Mouse (Mus musculus) ovary, postnatal 14 days (tissue): ENCODE measurements around the gene Dmac1.
A peak's percentile ranks its signal among the peaks of the same experiment; 100 is the strongest.
"Not testable (repeated sequence)": the region's sequence is repeated elsewhere in the genome, so short reads cannot be mapped to it uniquely, and the experiment has no call there.

Source experiments
- DNase-seq: peaks from one replicate; pipeline ENCODE4 v3.0.0; 2022; ENCODE audit warnings: low spot score

The Dmac1 gene

DNA sequence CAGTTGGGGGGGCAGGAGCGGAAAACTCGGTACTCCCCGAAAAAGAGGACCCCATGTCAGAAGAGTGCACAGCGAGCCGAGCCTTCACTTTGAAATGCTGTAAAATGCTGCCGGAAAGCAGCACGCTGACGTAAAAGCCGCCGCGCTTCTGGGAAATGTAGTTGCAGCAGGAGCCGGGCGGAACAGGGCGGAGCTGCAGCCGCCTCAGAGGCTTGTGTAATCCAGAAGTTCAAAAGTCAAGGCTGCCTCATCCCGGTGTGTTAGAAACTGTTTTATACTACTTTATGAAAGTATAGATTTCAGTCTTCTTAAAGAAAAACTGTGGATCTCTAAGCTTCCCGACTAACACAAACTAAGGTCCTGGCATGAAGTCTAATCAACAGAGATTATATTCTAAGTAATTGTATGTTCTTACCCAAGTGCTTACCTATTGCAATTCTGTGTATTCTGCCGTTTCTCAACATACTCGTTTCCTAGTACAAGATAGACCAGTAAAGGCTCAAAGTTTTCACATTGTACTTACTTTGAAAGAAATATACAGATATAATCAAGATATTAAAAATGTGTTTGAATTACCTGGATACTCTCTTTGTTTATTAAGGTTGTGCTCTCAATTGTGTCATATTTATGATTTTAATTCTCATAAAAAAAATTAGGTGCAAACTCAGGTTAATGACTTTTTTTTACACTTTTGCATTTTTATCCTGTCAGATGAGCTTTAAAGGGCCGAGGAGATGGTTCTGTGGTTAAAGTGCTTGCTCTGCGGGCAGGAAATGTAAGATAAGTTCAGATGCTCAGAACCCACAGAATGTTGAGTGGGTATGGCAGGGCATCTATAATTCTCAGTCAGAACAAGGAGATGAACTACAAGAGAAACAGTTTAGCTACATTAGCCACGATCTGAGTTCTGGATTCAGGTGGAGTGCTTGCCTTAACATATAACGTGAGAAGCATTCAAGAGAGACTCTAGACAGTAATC is at the start of gene Dmac1:
Gene Dmac1 (minus strand): TSS at position 109 of the 979 bp plus-strand sequence.
- DNase-seq, result peak; percentile 92

DNA sequence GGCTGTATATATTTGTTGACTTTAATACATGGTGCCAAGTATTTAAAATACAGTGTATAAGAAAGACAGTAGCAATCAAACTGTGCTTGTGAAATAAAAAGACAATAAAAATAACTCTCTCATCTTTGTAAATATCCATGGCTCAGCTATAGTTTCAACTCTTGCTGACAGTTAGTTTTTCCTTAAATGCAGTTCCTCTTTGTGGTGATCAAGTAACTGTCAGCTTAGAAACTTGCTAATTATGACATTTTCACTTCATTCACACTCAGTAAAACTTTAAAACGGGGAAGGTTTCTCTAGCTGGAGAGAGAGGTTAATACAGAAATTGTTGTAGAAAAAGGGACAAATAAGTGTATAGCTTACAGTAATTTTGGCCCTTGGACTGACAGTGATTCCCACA is 37.3 kb upstream of the Dmac1 start:
- DNase-seq, result no peak

DNA sequence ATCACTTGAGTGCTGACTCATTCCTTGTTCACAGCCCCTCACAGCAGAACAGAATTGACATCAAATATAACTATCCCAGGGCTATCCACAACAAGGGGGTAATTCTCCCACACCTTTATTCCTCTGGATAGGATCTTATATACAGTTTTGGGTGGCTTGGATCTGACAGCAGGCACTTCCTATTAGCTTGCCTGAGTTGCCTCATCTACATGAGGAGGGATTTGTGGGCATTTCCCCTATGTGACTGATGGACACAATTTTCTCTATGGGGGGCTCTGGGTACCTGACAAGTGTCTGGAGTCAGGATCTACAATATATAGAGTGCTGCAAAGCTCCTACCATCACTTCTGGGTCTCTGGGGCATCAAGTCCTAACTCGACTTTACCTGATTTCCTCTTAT is 36.9 kb upstream of the Dmac1 start:
- no peak for DNase-seq

DNA sequence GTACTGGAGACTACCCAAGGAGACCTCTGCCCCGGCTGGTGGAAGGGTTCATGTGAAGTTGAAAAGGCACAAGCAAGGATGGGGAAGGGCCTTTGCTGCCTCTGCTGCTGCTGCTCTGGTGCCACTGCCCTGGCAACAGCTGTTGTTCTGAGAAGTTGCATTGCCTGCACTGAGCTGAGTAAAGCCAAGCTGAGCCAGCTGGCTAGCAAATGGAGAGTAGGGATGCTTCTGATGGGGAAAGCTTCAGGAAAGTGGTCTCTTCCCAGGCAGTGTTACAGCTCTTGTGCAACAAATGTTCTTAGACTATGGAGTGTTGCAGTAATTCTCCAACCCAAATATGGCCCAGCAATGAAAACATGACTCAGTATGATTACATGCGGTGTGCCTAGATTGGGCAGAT is 33.8 kb upstream of the Dmac1 start:
- no peak for DNase-seq

DNA sequence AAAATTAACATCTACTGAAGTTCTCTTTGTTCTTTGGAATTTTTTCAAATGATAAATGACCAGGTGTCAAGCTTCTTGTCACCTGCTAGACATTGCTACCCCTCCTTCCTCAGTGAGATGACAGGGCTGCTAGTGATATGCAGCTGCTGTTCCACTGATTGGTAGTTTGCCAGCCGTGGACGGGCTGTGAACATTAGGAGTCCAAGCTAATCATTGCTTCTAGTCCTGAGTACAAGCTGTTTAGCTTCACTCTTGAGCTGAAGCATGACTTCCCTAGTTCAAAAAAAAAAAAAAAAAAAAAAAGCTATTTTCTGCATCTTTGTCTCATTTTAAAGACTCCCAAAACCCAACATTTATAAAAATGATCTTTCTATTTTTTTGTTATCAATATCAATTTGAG is 33.2 kb upstream of the Dmac1 start:
- DNase-seq, result no peak

DNA sequence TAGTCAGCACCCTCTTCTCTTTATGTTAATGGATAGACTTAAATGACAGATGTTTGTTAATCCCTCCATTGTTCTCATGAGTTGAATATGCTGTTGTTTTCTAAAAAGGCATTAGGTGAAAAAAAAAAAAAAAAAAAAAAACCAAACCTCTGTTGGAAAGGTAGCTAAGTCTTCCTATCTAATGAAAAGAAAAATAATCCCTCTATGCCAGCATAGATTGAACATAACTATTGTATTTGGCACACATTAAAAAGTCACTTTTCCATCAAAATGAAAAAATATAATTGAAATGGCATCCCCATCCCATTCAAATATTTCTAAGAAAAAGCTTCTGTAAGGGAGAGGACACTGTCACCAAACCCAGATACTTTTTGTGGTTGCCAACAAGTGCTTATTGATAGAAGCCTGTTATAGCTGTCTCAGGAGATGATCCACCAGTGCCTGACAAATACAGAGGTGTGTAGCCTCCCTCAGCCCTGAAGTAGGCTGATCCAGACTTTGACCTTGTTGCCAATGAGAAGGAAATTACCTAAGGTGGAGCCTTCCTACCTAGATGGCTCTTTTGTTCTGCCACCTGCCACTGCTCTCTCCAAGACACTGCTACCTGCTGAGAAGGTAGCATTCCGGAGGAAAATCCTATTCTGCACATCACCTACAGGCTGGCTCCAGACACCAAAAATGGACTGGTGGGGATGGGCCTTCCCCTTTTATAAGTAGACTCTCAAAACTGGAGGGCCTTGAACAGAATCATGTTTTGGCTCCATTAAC is 22.3 kb upstream of the Dmac1 start:
- DNase-seq, result no peak

DNA sequence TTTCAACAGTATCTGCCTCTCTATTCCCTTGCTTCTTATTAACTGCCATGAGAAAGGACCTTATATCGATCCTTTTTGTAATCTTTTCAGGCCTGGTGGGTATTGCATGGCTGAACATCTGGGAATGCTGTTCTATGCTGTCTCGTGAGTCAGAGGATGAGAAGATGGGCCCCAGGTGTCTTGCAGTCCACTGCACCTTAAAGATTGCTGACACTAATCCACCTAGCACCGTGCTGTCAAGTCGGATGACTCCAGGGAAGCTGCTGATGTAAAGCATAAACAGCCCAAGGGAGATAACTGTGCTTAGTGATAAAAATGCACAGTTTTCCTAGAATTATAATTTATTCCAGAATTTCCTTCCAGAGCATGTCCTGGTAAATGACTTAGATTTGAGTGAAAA is 14.2 kb upstream of the Dmac1 start:
- DNase-seq, result no peak

DNA sequence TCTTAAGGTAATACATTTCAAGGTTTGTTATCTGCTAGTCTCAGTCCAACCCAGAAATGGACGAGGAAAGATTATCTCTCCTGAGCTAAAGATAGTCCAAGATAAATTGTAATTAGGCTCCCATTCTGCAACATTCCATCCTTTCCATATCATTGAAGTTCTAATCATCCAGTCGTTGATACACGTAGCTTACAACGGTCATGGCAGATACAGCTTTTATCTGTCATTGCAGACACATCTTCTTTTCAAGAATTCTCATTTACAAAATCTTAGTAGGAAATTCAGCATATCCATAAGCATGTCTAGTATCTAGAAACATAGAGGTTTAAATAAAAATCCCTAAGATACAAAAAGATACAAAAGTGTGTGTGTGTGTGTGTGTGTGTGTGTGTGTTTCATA is 13.0 kb upstream of the Dmac1 start:
- no peak for DNase-seq

DNA sequence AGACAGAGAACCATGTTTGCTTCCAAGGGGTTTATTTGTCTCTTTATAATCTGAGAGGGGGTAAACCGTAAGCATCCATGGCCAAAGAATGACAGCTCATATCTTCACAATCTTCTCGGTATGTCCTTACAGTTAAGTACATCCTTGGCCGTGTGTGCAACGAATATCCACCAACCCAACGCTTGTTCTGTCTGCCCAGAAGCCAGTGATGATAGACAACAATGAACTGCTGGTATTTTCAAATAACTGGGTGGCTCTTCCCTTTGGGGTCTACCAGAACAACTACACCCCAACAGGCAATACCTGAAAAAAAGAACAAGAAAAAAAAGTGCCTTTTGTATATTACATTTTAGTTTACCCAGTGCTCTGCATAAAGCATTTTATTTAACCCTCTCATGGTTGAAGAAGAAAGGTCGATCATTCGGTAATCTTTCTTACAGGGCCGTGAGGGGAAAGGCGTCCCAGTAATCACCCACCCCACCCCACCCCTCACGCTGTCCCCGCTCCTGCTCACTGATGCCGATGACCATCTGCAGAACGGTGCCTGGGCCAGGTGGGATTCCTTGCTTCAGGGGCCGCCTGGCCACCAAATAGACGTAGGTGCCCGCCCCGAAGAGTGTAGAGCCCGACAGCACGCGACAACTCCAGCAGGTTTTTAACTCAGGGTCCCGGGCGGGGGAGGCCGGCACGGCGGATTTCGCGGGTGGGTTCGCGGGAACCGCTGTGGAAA is 473 bp downstream of the Dmac1 start:
- no peak for DNase-seq

DNA sequence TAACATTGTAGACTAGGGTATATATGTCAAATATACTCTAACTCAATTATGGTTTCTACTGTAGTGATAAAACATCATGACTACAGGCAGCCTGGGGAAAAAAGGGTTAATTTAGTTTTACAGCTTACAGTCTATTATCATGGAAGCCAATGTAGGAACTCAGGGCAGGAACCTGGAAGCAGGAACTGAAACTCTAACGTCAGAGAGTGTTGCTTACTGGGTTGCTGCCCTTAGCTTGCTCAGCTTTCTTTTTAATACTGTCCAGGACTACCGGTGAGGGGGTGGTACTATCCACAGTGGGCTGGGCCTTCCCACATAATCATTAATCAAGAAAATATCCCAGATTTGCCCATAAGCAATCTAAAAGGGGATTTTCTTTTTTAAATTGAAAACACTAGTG is 2.4 kb downstream of the Dmac1 start:
- DNase-seq, result no peak

DNA sequence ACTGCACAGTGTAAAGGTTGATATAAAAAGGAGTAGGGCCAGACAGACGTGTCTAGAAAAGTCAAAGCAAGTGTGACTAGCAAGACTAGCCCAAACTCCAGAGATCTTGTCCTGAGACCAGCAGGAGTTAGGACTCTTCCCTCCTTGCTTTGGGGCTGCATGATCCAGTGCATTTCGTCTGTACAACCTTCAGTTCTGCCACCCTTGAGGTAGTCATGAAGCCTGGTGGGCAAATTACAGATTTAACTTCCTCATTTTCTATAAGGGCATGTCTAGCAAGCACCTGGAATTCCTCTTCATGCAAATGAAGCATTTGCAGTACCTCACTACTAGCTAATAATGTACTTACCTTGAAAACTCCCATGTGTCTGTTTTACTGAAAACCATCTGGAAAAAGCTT is 10.2 kb downstream of the Dmac1 start:
- no peak for DNase-seq

DNA sequence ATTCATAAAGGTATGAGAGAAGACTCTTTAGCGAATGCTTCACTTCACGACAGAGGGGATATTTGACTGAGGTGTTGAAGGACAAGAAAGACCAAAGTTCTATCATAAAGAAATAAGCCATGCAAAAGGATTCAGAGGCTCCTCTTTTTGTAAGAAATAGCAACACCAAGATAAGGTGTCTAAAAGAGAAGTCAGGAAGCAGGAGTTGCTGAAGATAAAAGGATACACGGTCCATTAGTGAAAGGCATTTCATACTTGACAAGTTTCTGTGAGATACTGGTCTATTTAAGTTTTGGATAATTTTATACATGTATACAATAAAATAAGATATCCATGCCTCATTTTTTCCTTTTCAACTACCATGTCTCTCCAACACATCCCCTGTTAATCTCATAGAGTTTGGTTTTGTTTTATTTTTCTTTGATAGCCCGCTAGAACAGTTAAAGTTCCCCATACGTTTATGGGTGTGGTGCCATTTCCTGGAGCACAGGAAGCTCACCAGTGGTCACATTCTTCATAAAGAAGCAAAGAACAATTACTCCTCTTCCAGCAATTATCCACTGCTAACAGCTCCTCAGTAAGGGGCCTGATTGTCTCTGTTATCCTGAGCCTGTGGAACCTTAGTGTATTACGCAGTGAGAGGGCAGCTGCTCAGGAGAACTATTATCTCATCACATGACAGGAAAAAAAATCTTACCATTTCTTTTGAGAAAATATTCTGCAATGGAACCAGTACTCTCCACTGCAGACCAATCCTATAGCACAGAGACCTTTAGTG is 11.1 kb downstream of the Dmac1 start:
- no peak for DNase-seq

DNA sequence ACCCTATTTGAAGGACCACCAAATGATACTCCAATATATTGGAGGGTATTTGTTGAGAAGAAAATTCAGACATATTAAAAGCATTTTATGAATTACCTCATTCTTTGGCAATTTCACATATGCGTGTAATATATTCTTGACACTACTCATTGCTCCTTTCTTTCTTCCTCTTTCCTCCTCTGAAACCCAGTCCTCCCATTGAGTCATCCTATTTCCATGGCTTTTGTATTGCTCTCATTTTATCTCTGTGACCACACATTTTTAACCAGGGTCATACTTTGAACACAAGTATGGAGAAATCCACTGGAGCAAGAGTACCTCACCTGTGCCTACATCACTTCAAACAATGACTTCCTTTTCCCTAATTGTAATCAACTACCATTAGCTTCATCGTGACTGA is 13.9 kb downstream of the Dmac1 start:
- DNase-seq, result no peak

DNA sequence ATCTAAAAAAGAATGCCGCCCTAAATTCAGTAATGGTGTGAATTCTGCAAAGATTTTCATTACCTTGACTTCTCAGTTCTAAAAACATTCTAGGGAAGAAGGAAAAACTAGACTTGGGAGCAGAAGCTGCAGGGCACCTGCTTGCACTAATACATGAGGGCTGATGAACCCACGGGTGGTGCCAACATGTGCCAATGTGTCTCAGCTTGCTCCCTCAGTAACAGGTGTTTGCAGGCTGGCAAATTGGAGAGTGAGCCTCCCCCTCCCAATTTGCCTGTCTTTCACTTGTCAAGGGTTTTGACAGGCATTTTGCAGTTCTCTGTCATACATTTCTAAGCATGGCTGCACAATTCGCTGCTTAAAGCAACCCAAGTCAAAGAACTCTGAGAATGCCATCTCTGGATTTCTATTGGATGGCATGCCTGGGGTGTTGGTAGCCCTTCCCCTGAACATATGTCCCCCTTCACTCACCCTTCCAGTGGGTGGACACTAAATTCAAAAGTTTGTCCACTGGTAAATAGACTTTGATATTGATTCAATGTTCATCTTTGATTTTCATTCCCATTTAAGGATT is 14.5 kb downstream of the Dmac1 start:
- no peak for DNase-seq

DNA sequence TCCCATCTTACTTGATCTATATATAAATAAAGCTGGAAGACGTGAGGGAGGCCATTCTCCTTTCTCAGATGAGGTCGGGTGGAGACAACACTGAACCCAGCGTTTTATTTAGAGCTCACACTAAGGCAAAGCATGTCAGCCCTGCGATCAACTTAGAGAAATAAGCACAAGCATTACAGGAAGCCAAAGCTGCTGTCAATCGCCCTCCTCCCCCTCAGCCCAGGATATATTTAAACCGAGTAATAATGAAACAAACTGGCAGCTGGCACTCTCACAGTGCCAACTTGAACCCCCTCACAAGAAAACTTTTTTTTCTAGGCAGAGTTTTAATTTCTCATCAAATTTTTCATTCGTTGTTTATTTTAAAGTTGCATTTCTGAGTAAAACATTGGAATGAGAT is 15.7 kb downstream of the Dmac1 start:
- no peak for DNase-seq

DNA sequence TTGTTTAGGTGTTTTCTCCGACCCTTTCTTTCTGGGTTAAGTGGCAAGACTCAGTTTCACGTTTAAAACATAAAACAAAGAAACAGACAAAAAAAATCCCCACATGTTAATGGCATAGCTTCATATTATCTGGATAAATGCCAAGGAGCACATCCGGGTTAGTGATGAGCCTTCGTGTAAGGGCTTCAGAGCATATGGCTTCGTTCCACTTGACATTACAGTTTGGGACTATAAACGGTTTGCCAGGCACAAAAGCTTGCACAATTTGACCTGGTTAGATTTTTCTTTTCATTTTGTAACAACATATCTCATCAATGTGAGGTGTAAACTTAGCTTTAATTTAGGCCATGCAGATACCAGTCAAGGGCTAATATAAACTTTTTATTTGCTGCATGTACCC is 17.9 kb downstream of the Dmac1 start:
- no peak for DNase-seq

DNA sequence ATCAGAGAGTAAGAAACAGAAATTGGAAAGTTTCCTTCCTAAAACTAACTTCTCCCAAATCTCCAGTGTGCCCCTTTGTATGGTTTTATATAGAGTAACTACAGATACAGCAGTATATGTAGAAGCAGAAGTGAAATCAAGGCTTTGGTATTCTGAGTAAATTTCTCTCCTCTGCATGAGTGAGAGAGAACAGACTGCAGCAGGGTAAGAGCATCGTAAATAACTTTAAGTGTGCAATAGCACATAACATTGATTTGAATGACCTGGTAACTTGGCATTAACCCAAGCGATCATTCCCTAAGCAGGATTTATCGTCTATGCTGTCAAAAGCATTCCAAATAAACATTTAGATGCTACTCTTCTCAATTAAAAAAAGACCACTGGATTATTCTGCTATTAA is 18.7 kb downstream of the Dmac1 start:
- DNase-seq, result no peak

DNA sequence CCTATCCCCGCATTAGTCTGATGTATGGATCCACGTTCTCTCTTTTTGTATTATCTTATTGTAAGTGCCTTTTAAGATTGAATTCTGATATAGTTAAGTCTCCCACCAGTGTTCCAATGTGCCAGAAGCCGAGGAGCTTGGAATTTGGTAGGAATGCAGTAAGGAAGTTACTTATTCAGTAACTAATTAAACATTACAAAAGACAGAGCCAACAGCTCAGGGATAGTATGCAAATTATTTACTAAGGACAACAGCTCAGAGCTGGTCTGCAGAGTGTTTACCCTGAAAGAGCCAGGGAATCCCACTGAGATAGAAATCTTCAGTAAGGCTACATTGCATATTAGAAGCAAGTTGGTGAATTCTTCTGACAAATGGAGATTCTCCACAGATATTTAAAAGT is 43.5 kb downstream of the Dmac1 start:
- not testable (repeated sequence) for DNase-seq
